Mouse (Mus musculus): Measurements from ENCODE around the gene Sprtn. TPM values are rescaled to one million over a fixed set of nuclear protein-coding genes. Genes with fewer than 3 reads are reported as not detected.

Sprtn gene
- polyA plus RNA-seq, 1 experiment from 2014 or later, result 7.3 TPM

DNA sequence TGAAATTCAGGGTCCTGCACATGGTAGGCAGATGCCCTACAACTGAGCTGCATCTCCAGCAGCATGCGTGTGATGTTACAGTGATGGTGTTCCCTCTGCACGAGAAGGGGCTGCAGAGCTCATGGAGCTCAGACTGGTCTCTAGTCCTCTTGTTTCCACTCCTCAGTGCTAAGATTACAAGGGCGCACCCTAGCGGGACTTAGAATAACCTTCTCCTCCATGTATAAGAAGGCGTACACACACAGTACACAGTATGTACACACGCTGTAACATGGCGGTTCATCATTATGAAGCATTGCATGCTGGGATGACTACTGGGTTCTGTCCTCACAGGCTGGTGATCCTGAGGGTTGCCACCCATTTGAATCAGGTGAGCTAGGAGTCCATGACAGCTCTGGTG, 25.6 kb upstream of the Sprtn start:
- Histone ChIP-seq H3K4me3 (replicated peaks) (no peak overlapping the region), H3K27me3 (replicated peaks) (no peaks in the 10 kb centered on the region), H3K9me3 (replicated peaks) (no peaks in the 10 kb centered on the region), H3K4me1 (0 out of 2 replicates have a peak, but pooled peaks cover 3% of the 10 kb centered on the region), H3K9ac (replicated peaks) (no peak overlapping the region), H3K27ac (replicated peaks) (no peak overlapping the region), H3K4me2 (no peak overlapping the region), H3K36me3 (peaks cover 66% of the 10 kb centered on the region)
- no peak for ATAC-seq (ENCODE audit: low FRiP score)
- 95% methylated on average over 7 of the region's 7 CpGs for WGBS

DNA sequence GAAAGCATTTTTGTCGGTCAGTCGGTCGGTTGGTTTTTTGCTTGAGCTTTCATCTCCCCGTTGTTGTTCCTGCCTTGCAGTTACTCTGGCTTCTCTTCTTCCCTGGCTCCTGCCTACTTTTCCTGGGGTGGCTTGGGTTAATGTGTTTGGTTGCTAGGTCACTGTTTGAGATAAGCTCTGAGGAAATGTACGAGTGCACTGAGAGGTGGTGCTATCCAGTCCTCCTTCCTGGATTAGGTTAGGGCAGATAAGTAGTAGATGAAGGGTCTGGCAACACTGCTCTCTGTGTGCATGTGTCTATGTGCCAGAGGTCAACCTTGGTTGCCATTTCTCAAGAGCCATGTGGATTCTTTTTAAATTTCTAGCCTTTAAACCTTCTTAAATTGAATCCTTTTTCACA, 25.0 kb upstream of the Sprtn start:
- Histone ChIP-seq H3K9me3 (replicated peaks) (no peaks in the 10 kb centered on the region), H3K27me3 (replicated peaks) (no peaks in the 10 kb centered on the region), H3K36me3 (peaks cover 71% of the 10 kb centered on the region), H3K4me2 (no peak overlapping the region), H3K9ac (replicated peaks) (no peak overlapping the region), H3K4me1 (no peaks in the 10 kb centered on the region), H3K27ac (replicated peaks) (no peak overlapping the region), H3K4me3 (replicated peaks) (no peak overlapping the region)
- WGBS, result 96% methylated on average over 5 of the region's 5 CpGs
- no peak for ATAC-seq (ENCODE audit: low FRiP score)

DNA sequence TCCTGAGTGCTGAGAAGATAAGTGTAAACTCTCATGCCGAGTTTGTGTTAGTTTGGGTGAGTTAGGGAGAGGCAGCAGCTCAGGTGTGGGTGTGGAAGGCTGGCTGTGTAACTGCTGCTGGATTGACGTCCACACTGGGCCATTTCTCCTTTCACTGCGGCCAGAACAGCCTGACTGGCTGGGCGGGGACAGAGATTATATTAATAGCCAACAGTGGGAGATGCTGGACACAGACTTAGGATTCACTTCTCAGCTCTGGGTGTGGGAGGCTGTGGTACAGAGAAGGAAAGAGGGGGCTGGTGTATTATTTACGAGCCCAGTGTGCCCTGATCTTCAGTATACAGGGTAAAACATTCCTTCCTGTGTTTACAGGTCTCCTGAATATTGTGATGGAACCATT, 19.5 kb upstream of the Sprtn start:
- Histone ChIP-seq H3K4me3 (replicated peaks) (no peak overlapping the region), H3K4me2 (no peak overlapping the region), H3K27me3 (replicated peaks) (no peaks in the 10 kb centered on the region), H3K36me3 (peaks cover 93% of the 10 kb centered on the region), H3K9ac (replicated peaks) (no peak overlapping the region), H3K27ac (replicated peaks) (no peak overlapping the region), H3K9me3 (replicated peaks) (no peaks in the 10 kb centered on the region), H3K4me1 (no peaks in the 10 kb centered on the region)
- ATAC-seq (ENCODE audit: low FRiP score), result no peak
- WGBS, result 96% methylated on average over 5 of the region's 5 CpGs

DNA sequence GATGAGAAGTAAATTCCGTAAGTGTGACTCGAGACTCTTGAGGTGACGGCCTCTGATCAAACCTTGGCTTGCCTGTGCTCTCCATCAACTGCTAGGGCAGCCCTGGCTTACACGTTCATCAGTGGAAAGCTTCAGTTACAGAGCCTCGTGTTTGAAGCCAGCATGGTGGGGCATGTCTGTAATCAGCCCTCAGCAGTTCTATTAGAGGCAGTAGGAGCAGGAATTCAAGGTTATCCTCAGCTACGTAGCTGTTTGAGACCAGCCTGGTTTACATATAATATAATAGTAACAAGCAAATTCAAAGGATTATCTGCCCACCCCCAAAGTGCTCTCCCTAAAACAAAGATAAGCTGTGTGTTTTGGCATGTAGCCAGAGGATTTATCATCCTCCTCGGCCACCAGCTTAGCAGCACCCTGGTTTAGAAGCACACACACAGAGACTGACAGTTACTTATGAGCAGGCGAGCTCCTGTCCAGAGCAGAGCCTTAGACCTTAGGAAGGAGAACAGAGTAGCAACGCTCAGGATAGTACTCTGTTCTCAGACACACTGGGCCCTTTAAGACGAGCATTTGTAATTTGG, 18.6 kb upstream of the Sprtn start:
- H3K27me3 ChIP-seq (replicated peaks), result no peaks in the 10 kb centered on the region
- H3K9me3 ChIP-seq (replicated peaks), result no peaks in the 10 kb centered on the region
- no peak overlapping the region for H3K9ac ChIP-seq (replicated peaks)
- no peak overlapping the region for H3K4me2 ChIP-seq
- 86% methylated on average over 10 of the region's 10 CpGs for WGBS
- no peak overlapping the region for H3K4me3 ChIP-seq (replicated peaks)
- no peak for ATAC-seq (ENCODE audit: low FRiP score)
- H3K4me1 ChIP-seq, result no peaks in the 10 kb centered on the region
- H3K36me3 ChIP-seq, result peaks cover 93% of the 10 kb centered on the region
- no peak overlapping the region for H3K27ac ChIP-seq (replicated peaks)

DNA sequence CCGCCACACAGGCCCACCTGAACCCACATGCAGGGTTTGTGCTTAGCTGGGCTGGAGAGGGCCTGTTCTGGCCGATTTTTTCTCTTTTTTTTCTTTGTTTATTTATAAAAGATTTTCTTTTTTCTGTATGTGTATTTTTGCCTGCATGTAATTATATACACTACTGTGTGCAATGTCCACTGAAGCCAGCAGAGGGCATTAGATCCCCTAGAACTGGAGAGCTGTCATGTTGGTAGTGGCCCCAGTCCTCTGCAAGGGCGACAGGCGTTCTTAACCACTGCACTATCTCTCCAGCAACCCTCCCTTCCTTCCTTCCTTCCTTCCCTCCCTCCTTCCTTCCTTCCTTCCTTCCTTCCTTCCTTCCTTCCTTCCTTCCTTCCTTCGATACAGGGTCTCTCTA, 9.3 kb upstream of the Sprtn start:
- 96% methylated on average over 5 of the region's 5 CpGs for WGBS
- Histone ChIP-seq H3K27me3 (replicated peaks) (no peaks in the 10 kb centered on the region), H3K4me1 (peaks cover 7% of the 10 kb centered on the region; the same call in 1 of the 2 replicates), H3K4me2 (no peak overlapping the region), H3K9me3 (replicated peaks) (0 out of 2 replicates have a peak, but pooled peaks cover 3% of the 10 kb centered on the region), H3K4me3 (replicated peaks) (no peak overlapping the region), H3K9ac (replicated peaks) (no peak overlapping the region), H3K27ac (replicated peaks) (no peak overlapping the region), H3K36me3 (peaks cover 89% of the 10 kb centered on the region)
- ATAC-seq (ENCODE audit: low FRiP score), result no peak

DNA sequence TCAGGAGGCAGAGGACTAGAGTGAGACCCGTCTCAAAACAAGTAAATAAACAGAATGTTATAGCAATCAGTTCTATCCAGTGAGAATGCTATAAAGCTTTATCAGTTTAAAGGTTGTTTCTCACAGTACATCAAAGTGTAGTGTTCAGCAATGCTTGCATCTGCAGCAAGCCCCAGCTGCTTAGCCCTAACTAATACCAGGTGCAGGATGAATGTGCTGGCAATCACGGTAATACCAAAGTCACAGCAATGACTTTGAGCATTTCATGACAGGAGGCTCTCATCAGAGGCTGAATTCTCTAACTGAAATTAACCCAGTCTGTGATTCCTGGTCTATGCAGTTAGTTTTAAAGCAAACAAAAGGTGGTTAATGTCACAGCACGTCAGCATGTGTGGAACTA, 5.1 kb upstream of the Sprtn start:
- 80% methylated on average over 3 of the region's 3 CpGs for WGBS

DNA sequence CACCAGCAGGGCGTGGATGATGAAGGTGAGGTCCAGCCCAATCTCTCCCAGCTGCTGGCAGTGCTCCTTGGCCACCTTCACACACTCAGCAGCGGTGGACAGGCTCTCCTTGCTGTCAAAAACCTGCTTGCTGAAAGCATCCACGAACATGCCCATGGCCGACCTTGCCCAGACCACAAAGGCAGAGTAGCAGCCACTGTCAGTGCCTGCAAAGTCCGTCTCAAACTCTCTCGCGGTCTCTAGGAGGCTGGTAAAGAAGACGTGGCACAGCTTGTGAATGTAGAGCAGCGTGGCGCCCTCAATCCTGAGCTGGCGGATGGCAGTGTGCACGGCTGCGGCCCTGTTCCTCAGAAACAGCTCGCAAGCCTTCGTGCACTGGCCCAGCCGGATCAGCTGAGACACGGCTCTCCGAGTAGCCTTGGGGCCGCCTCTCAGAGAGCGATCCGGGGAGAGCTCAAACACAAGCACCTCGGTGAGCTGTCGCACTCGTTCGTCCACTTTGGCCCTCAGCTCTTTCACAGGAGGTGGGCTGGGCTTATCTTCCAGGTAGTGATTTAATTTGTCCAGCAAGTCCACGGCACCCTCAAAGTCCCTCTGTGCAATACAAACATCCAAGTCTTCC, 1.6 kb upstream of the Sprtn start:
- Histone ChIP-seq H3K4me3 (replicated peaks) (peak overlapping the region; percentile 99), H3K9ac (replicated peaks) (peak overlapping the region; percentile 83), H3K36me3 (peaks cover 48% of the 10 kb centered on the region), H3K27ac (replicated peaks) (peak overlapping the region; percentile 85), H3K4me2 (peak overlapping the region; percentile 83), H3K4me1 (peaks cover 55% of the 10 kb centered on the region), H3K27me3 (replicated peaks) (no peaks in the 10 kb centered on the region), H3K9me3 (replicated peaks) (no peaks in the 10 kb centered on the region)
- 89% methylated on average over 26 of the region's 26 CpGs for WGBS
- ATAC-seq (ENCODE audit: low FRiP score), result no peak

More for the DNA sequence above, 5.1 kb upstream of the Sprtn start:
- Histone ChIP-seq H3K36me3 (peaks cover 65% of the 10 kb centered on the region), H3K4me1 (peaks cover 38% of the 10 kb centered on the region), H3K27me3 (replicated peaks) (no peaks in the 10 kb centered on the region), H3K4me3 (replicated peaks) (no peak overlapping the region), H3K27ac (replicated peaks) (no peak overlapping the region), H3K4me2 (no peak overlapping the region), H3K9ac (replicated peaks) (no peak overlapping the region), H3K9me3 (replicated peaks) (0 out of 2 replicates have a peak, but pooled peaks cover 2% of the 10 kb centered on the region)
- ATAC-seq (ENCODE audit: low FRiP score), result no peak

DNA sequence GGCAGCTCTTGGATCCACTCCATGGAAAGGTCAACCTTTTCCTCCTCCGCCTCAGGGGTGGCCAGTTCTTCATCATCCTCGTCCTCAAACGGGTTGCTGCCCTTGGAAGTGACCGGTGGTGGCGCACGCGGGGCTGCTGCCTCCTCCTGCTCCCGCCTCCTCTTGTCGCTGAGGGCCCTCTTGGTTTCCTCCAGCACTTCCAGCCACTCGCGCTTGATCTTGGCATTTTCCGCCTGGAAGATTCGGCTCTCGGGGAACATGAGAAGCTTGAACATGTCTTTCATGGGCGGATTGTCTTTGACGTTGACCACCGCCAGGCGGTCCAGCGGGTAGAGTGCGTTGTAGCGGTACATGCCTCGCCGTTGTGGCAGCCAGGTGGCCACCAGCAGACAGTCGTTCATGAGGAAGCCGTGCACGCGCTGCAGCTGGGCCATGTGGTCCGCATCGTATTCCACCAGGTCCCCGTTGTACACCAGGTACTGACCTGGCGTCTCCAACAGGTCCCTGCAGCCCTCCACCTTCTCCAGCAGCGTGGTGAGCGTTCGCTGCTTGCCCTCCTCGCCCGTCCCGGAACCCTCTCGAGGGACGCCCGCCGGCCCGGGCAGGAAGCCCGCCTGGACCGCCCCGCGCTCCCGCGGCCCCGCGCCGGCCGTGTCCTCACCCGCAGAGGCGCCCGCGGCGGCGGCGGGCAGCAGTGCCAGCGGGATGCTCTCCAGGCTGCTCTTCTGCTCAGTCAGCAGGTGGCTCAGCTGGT, 877 bp upstream of the Sprtn start:
- Histone ChIP-seq H3K4me3 (replicated peaks) (peak overlapping the region; percentile 99), H3K36me3 (peaks cover 47% of the 10 kb centered on the region), H3K9ac (replicated peaks) (peak overlapping the region; percentile 83), H3K9me3 (replicated peaks) (no peaks in the 10 kb centered on the region), H3K4me2 (peak overlapping the region; percentile 83), H3K4me1 (peaks cover 55% of the 10 kb centered on the region), H3K27me3 (replicated peaks) (no peaks in the 10 kb centered on the region), H3K27ac (replicated peaks) (peak overlapping the region; percentile 85)
- WGBS, result 1% methylated on average over 60 of the region's 60 CpGs
- ATAC-seq (ENCODE audit: low FRiP score), result peak; percentile 56

DNA sequence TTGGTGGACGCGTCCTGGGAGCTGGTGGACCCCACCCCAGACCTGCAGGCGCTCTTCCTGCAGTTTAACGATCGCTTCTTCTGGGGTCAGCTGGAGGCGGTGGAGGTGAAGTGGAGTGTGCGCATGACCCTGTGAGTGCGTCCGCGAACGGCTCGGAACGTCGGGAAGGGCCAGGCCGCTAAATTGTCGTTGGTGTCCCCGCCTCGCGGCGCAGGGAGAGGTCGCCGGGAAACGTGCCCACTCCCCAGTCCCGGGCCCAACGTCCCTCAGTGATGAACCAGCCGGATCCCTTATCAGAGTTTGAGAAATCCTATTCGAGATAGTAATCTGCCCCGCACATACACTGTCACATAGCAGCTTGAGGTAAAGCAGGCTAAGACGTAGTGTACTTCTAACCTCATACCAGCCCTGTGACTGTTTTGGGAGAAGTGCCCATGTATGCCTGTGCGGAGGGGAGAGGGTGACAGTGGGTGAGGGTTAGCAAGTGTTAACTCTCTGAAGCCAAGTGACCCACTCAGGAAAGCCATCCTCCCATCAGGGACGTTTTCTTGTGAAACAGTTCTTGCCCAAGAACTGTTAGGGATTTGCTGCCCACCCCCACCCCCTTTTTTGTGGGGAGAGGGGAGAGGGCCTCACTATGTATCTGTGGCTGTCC, 692 bp downstream of the Sprtn start:
- 6% methylated on average over 31 of the region's 31 CpGs for WGBS
- Histone ChIP-seq H3K9ac (replicated peaks) (peak overlapping the region; percentile 83), H3K9me3 (replicated peaks) (no peaks in the 10 kb centered on the region), H3K4me1 (peaks cover 48% of the 10 kb centered on the region), H3K36me3 (peaks cover 54% of the 10 kb centered on the region), H3K4me3 (replicated peaks) (peak overlapping the region; percentile 99), H3K27me3 (replicated peaks) (no peaks in the 10 kb centered on the region), H3K4me2 (peak overlapping the region; percentile 83), H3K27ac (replicated peaks) (peak overlapping the region; percentile 85)
- ATAC-seq (ENCODE audit: low FRiP score), result peak; percentile 35; the same call in 1 of the 2 replicates

DNA sequence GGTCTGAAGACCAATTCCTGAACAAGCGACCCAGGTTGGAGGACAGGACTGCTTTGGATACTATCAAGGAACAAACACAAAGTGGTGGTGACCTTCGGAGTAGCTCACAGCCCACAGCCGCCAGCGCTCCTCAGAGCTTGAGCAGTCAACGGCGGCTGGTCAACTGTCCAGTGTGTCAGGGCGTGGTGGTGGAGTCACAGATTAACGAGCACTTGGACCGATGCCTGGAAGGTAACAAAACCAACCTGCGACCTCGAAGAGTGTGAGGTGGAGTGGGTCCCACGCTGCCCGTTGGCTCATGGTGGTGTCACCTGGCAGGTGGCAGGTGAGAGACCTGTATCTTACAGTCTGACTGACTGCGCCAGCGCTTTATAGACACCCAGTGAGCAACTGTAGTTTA, 5.5 kb downstream of the Sprtn start:
- no peak overlapping the region for H3K4me3 ChIP-seq (replicated peaks)
- no peaks in the 10 kb centered on the region for H3K9me3 ChIP-seq (replicated peaks)
- no peak for ATAC-seq (ENCODE audit: low FRiP score)
- H3K27me3 ChIP-seq (replicated peaks), result no peaks in the 10 kb centered on the region
- H3K27ac ChIP-seq (replicated peaks), result no peak overlapping the region
- peaks cover 72% of the 10 kb centered on the region for H3K36me3 ChIP-seq
- H3K9ac ChIP-seq (replicated peaks), result no peak overlapping the region
- no peak overlapping the region for H3K4me2 ChIP-seq
- H3K4me1 ChIP-seq, result peaks cover 23% of the 10 kb centered on the region
- WGBS, result 95% methylated on average over 15 of the region's 15 CpGs

DNA sequence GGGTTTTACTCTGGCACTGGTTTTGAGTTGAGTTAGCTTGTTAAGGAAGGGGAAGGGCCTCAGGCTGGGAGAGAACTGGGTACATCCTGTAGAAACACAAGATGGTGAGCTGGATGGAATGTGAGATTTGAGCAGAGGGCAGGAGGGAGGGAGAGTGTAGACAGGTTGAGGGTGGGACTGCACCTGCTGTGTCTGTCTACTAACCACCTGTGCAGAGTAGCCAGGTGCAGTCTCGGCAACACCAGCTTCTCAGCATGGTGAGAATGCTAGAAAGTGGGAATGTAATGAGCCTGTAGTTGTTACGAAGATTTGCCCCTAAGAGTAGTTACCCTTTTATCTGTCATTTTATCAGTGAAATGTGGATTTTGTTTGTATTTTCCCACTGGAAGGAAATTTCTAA, 7.8 kb downstream of the Sprtn start:
- no peak overlapping the region for H3K27ac ChIP-seq (replicated peaks)
- ATAC-seq (ENCODE audit: low FRiP score), result no peak

More for the DNA sequence above, 7.8 kb downstream of the Sprtn start:
- peaks cover 82% of the 10 kb centered on the region for H3K36me3 ChIP-seq
- no peak overlapping the region for H3K4me3 ChIP-seq (replicated peaks)
- 88% methylated on average over 2 of the region's 2 CpGs for WGBS
- H3K4me1 ChIP-seq, result peaks cover 10% of the 10 kb centered on the region; the same call in 1 of the 2 replicates
- H3K4me2 ChIP-seq, result no peak overlapping the region
- H3K27me3 ChIP-seq (replicated peaks), result no peaks in the 10 kb centered on the region
- H3K9me3 ChIP-seq (replicated peaks), result no peaks in the 10 kb centered on the region
- no peak overlapping the region for H3K9ac ChIP-seq (replicated peaks)
